Mouse (Mus musculus) spleen, postnatal 36 days (tissue): ENCODE results near the gene Olfr1102.

Experiments
- DNase-seq, 2 experiments: peaks; one replicate each; pipeline ENCODE4 v3.0.0; 2022; ENCODE audit warnings: low spot score in 2 of 2, mixed read lengths in 1 of 2

Gene Olfr1102

GRCm38 (mm10) chr2:86998098-86998497 lies at the start of gene Olfr1102:
Gene Olfr1102 (plus strand): TSS chr2:86998398.
- DNase-seq, result no peak

- no peak for DNase-seq
Observed at GRCm38 (mm10) chr2:86960593-86960992, 37.6 kb upstream of the Olfr1102 start, which contains the start of gene Olfr1099. Gene Olfr1099 (minus strand): TSS chr2:86960693.

GRCm38 (mm10) chr2:86979854-86980253 lies 18.3 kb upstream of the Olfr1102 start, which contains the start of gene Olfr1100:
Gene Olfr1100 (minus strand): TSS chr2:86979954.
- no peak for DNase-seq

- no peak for DNase-seq
Observed at GRCm38 (mm10) chr2:86991121-86991520, 7.1 kb upstream of the Olfr1102 start, which contains the start of gene Olfr1101. Gene Olfr1101 (minus strand): TSS chr2:86991221.

GRCm38 (mm10) chr2:87026980-87027379 lies 28.8 kb downstream of the Olfr1102 start, which contains the start of gene Olfr1104:
Gene Olfr1104 (minus strand): TSS chr2:87027080.
- no peak for DNase-seq

- no peak for DNase-seq
Observed at GRCm38 (mm10) chr2:87036431-87036830, 38.2 kb downstream of the Olfr1102 start, which contains the start of gene Olfr1105. Gene Olfr1105 (minus strand): TSS chr2:87036531.

GRCm38 (mm10) chr2:87052173-87052572 lies 54.0 kb downstream of the Olfr1102 start, which contains the start of gene Olfr1106:
Gene Olfr1106 (minus strand): TSS chr2:87052273.
- no peak for DNase-seq
